Mouse (Mus musculus): ENCODE data around the gene Fat3.

Fat3 gene

GRCm38 (mm10) chr9:16144684-16145083 lies 356.4 kb downstream of the Fat3 start:
- no peak for DNase-seq (ENCODE audit: low spot score)

GRCm38 (mm10) chr9:16139300-16139699 lies 361.8 kb downstream of the Fat3 start:
- DNase-seq (ENCODE audit: low spot score), result no peak

GRCm38 (mm10) chr9:16133098-16133497 lies 368.0 kb downstream of the Fat3 start:
- DNase-seq (ENCODE audit: low spot score), result no peak

GRCm38 (mm10) chr9:16132594-16132993 lies 368.5 kb downstream of the Fat3 start:
- DNase-seq (ENCODE audit: low spot score), result no peak

GRCm38 (mm10) chr9:16121756-16122155 lies 379.3 kb downstream of the Fat3 start:
- DNase-seq (ENCODE audit: low spot score), result no peak

GRCm38 (mm10) chr9:16114821-16115485 lies 386.1 kb downstream of the Fat3 start:
- DNase-seq (ENCODE audit: low spot score), result no peak

GRCm38 (mm10) chr9:16113936-16114642 lies 387.0 kb downstream of the Fat3 start:
- DNase-seq (ENCODE audit: low spot score), result no peak

GRCm38 (mm10) chr9:16107900-16108299 lies 393.2 kb downstream of the Fat3 start:
- no peak for DNase-seq (ENCODE audit: low spot score)

- no peak for DNase-seq (ENCODE audit: low spot score)
Measured at GRCm38 (mm10) chr9:16107386-16107785, 393.7 kb downstream of the Fat3 start.

- DNase-seq (ENCODE audit: low spot score), result no peak
Measured at GRCm38 (mm10) chr9:16098553-16098952, 402.5 kb downstream of the Fat3 start.

- no peak for DNase-seq (ENCODE audit: low spot score)
Measured at GRCm38 (mm10) chr9:16093047-16093668, 407.9 kb downstream of the Fat3 start.

GRCm38 (mm10) chr9:16092051-16092967 lies 408.8 kb downstream of the Fat3 start:
- no peak for DNase-seq (ENCODE audit: low spot score)

- DNase-seq (ENCODE audit: low spot score), result no peak
Measured at GRCm38 (mm10) chr9:16079292-16079691, 421.8 kb downstream of the Fat3 start.

- no peak for DNase-seq (ENCODE audit: low spot score)
Measured at GRCm38 (mm10) chr9:16074664-16075063, 426.4 kb downstream of the Fat3 start.

GRCm38 (mm10) chr9:16074116-16074515 lies 427.0 kb downstream of the Fat3 start:
- no peak for DNase-seq (ENCODE audit: low spot score)

- no peak for DNase-seq (ENCODE audit: low spot score)
Measured at GRCm38 (mm10) chr9:16063447-16063846, 437.6 kb downstream of the Fat3 start.

- DNase-seq (ENCODE audit: low spot score), result no peak
Measured at GRCm38 (mm10) chr9:16062472-16062871, 438.6 kb downstream of the Fat3 start.

- DNase-seq (ENCODE audit: low spot score), result no peak
Measured at GRCm38 (mm10) chr9:16046686-16047085, 454.4 kb downstream of the Fat3 start.

- DNase-seq (ENCODE audit: low spot score), result no peak
Measured at GRCm38 (mm10) chr9:16037375-16037774, 463.7 kb downstream of the Fat3 start.

GRCm38 (mm10) chr9:16036346-16036745 lies 464.7 kb downstream of the Fat3 start:
- no peak for DNase-seq (ENCODE audit: low spot score)

GRCm38 (mm10) chr9:16029715-16030285 lies 471.3 kb downstream of the Fat3 start:
- DNase-seq (ENCODE audit: low spot score), result no peak

GRCm38 (mm10) chr9:16029066-16029465 lies 472.0 kb downstream of the Fat3 start:
- no peak for DNase-seq (ENCODE audit: low spot score)
